Mouse (Mus musculus) erythroblast, embryonic 14.5 days (primary cell): ENCODE measurements around the gene Ric8a.

Experiments
- GATA1 ChIP-seq: IDR thresholded peaks from 2 replicates; pipeline ENCODE4 v1.6.1; 2012; ENCODE audit warnings: low read length, inconsistent platforms, mixed read lengths
- TAL1 ChIP-seq: IDR thresholded peaks from 3 replicates; pipeline ENCODE4 v1.6.1; 2012; ENCODE audit warnings: low read length, inconsistent platforms, mixed read lengths

- no peak for TF ChIP-seq GATA1
- TF ChIP-seq TAL1, result no peak
Observed at GRCm38 (mm10) chr7:140881696-140882468, 25.1 kb downstream of the Ric8a start, which contains the start of the genes Psmd13 and Sirt3.
